Mouse (Mus musculus) left cerebral cortex, postnatal 10 days (tissue): ENCODE measurements at regions not wholly inside any gene's neighbourhood (a gene's known extent, or its start where the extent isn't known, plus 50 kb on each side); places are given as distances from the start of the nearest gene placed in this dataset.

ENCODE experiments used
- DNase-seq, 2 experiments: peaks; one replicate each; pipeline ENCODE4 v3.0.0; 2021 to 2022; ENCODE audit warnings: low spot score in 2 of 2, mixed read lengths in 1 of 2; ENCODE audit errors: extremely low spot score in 1 of 2
- intact Hi-C: fragments of 180-260 bp; cut with DNase I; formaldehyde crosslinking; loops from one replicate; pipeline ENCODE4 v1.15.1; 2025

- intact Hi-C loops: no loop called here
- no peak for DNase-seq
These were observed 394.6 kb upstream of the Zeb2 start for GRCm38 (mm10) chr2:45511791-45512190.

- intact Hi-C loops: no loop called here
- no peak for DNase-seq
These were observed 387.3 kb upstream of the Zeb2 start for GRCm38 (mm10) chr2:45504468-45504867.

- intact Hi-C loops: no loop called here
- DNase-seq: no peak
These were observed 376.5 kb upstream of the Zeb2 start for GRCm38 (mm10) chr2:45493656-45494055.

GRCm38 (mm10) chr2:45486530-45486929 is 369.3 kb upstream of the Zeb2 start:
- intact Hi-C loops: no loop called here
- peak in 1 of 2 experiments; percentile 4 for DNase-seq

- intact Hi-C loops: no loop called here
- no peak for DNase-seq
These were observed 368.3 kb upstream of the Zeb2 start for GRCm38 (mm10) chr2:45485477-45485876.

- intact Hi-C loops: no loop called here
- no peak for DNase-seq
These were observed 363.5 kb upstream of the Zeb2 start for GRCm38 (mm10) chr2:45480671-45481070.

GRCm38 (mm10) chr2:45475996-45476395 is 358.8 kb upstream of the Zeb2 start:
- DNase-seq: no peak
- intact Hi-C loops: no loop called here

- intact Hi-C loops: no loop called here
- DNase-seq: no peak
These were observed 347.1 kb upstream of the Zeb2 start for GRCm38 (mm10) chr2:45464306-45464705.

GRCm38 (mm10) chr2:45459410-45459809 is 342.2 kb upstream of the Zeb2 start:
- intact Hi-C loops: no loop called here
- DNase-seq: no peak

- intact Hi-C loops: no loop called here
- no peak for DNase-seq
These were observed 337.6 kb upstream of the Zeb2 start for GRCm38 (mm10) chr2:45454811-45455210.

GRCm38 (mm10) chr2:45439146-45439545 is 322.0 kb upstream of the Zeb2 start:
- DNase-seq: no peak
- intact Hi-C loops: no loop called here

- intact Hi-C loops: no loop called here
These were observed 321.5 kb upstream of the Zeb2 start for GRCm38 (mm10) chr2:45438739-45439138.

GRCm38 (mm10) chr2:45435261-45435980 is 318.2 kb upstream of the Zeb2 start:
- DNase-seq: peak in 1 of 2 experiments; percentile 41
- intact Hi-C loops: no loop called here

More at GRCm38 (mm10) chr2:45438739-45439138, 321.5 kb upstream of the Zeb2 start:
- DNase-seq: no peak

GRCm38 (mm10) chr2:45434789-45435188 is 317.6 kb upstream of the Zeb2 start:
- DNase-seq: no peak
- intact Hi-C loops: no loop called here

GRCm38 (mm10) chr2:45434169-45434568 is 317.0 kb upstream of the Zeb2 start:
- intact Hi-C loops: no loop called here

GRCm38 (mm10) chr2:45431366-45431765 is 314.2 kb upstream of the Zeb2 start:
- intact Hi-C loops: no loop called here
- no peak for DNase-seq

More at GRCm38 (mm10) chr2:45434169-45434568, 317.0 kb upstream of the Zeb2 start:
- no peak for DNase-seq

- intact Hi-C loops: no loop called here
- no peak for DNase-seq
These were observed 304.6 kb upstream of the Zeb2 start for GRCm38 (mm10) chr2:45421774-45422173.

GRCm38 (mm10) chr2:45408136-45408535 is 290.9 kb upstream of the Zeb2 start:
- no peak for DNase-seq

GRCm38 (mm10) chr2:45389902-45390492 is 272.8 kb upstream of the Zeb2 start:
- no peak for DNase-seq
- intact Hi-C loops: no loop called here

More at GRCm38 (mm10) chr2:45408136-45408535, 290.9 kb upstream of the Zeb2 start:
- intact Hi-C loops: loop anchor here (5.0 kb wide), 1 partner anchor 291 kb away; the partner anchor contains the start of gene Zeb2

- DNase-seq: no peak
- intact Hi-C loops: no loop called here
These were observed 254.1 kb upstream of the Zeb2 start for GRCm38 (mm10) chr2:45371268-45371667.
